Mouse (Mus musculus): Measurements from ENCODE around the gene Cep95.
"Not testable (repeated sequence)": the region's sequence is repeated elsewhere in the genome, so short reads cannot be mapped to it uniquely, and the experiment has no call there.

Cep95 gene

DNA sequence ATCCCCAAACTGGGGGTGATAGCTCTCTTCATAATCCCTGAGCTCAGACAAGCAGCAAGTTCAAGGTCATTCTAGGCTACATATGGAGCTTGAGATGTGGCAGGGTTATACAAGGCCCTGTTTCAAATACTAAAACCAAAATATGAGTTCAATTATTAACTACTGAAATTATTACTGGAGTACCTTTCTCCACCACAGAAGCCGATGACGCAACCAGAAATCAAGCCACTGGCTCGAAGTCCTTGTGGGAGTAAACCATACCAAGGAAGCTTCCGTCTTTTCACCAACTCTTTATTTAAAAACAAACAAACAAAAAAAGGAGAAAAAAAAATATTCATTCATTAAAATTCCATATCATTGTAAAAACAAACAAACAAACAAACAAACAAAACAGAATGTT, 12.1 kb upstream of the Cep95 start:
- DNase-seq (ENCODE audit: low spot score) = no peak

DNA sequence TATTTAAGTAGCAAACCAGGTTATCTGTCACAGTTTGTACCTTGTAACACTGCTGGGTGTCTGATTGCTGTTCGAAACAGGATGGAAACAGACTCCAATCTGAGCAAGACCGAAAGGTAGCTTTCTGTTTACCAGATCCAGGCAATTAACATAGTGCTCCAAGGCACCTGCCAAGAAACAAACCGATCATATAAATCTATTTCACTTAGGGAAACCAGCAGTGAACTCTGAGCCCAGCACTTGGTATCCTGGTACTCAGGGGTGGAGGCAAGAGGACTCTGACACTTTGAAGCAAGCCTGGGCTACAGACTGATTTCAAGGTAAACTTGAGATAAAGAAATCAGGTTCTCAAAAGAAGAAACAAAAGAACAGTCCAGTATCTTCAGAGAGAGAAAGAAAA, 11.7 kb upstream of the Cep95 start:
- no peak for DNase-seq (ENCODE audit: low spot score)

DNA sequence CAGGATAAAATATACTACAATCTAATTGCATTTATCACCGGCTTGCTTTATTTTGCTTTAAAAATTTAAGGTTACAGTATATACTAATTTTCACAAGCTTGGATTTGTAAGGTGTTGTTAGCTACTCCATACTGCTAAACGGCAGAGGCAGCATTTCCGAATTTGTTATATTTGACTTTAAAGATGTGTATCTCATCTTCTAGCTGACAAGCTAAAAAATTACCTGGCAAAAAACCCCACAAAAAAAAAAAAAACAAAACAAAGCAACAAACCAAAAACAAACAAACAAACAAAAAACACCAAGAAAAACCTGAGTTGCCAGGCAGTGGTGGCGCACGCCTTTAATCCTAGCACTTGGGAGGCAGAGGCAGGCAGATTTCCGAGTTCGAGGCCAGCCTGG, 10.9 kb upstream of the Cep95 start:
- DNase-seq (ENCODE audit: low spot score) = no peak

DNA sequence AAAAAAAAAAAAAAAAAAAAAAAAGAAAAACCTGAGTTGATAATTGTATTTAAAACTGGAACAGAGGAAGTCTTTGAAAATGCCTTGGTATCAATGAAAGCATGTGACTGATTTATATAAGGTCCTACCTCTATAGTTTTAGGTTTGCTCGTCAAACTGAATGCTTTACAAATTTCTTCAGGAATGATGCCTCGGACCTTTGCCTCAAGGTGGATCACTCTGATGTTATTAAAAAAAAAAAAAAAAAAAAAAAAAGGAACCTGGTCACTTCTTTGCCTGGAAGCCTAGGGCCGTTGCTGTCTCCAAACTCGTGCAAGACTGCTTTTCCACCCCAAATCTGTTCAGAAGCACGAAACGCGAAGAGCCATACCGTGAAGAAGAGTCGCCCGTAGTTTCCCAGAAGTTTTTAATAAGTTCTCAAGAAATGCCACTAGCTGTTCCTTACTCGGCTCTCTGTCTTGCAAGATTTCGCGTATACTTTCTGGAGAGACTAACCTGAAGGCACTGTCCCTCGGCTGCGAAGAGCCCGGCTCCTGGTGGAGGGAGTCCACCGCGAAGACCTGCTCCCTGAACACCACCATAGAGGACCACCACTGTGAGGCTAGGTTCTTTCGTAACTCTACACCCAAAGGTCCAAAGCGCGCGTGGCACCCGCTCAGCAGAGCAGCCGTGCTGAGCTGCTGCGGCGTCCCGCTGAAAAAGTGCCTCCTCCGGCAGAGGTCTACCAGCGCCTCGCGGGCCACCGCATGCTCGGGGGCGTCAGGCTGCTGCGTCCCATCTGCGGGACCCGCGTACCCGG, 10.3 kb upstream of the Cep95 start:
- no peak for DNase-seq (ENCODE audit: low spot score)

DNA sequence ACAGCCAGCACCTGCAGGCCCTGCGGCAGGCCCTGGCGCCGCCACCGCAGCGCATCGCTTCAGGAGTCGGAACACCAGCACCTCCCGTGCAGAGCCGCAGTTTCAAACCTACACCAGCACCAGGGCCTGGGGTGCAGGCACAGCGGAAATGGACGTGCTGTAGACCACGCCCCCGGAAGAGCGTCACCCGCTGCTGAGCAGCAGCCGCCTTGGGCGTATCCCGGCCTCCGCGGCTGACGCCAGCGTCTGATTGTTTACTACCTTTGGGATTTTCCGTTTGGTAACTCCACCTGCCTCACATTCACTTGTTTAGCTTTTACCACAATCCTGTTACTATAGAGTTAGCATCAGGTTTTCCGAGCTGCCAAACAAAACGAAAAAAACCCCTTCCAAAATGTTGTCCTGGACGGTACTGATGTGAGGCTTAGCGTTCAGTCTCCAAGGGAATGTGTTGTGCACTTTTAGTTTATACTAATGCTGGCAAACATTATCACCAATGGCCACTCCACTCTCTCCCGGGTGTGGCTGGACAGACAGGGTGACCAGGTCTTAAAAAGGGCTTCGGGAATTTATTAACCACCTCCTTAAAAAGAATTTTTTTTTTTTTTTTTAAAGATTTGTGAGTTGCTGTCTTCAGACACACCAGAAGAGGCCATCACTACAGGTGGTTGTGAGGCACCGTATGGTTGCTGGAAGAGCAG, 9.5 kb upstream of the Cep95 start, which contains the start of gene Polg2:
Gene Polg2 (minus strand): TSS at position 150 of the 701 bp plus-strand sequence.
- DNase-seq (ENCODE audit: low spot score) = peak; percentile 99

DNA sequence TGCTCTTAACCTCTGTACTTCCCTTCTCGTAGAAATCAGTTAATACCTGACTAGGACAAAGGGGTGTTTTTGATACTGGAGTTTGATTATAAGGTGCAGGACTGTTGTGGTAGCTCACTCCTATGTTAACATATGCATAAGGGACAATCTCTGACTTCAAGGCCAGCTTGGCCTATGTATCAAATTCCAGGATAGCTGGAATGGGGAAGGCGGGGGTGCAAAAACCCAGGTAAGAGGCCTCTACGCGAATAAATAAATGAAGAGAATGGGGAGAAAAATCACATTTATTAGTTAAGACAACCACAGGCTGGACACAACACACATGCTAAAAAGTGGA, 9.0 kb upstream of the Cep95 start:
- no peak for DNase-seq (ENCODE audit: low spot score)

DNA sequence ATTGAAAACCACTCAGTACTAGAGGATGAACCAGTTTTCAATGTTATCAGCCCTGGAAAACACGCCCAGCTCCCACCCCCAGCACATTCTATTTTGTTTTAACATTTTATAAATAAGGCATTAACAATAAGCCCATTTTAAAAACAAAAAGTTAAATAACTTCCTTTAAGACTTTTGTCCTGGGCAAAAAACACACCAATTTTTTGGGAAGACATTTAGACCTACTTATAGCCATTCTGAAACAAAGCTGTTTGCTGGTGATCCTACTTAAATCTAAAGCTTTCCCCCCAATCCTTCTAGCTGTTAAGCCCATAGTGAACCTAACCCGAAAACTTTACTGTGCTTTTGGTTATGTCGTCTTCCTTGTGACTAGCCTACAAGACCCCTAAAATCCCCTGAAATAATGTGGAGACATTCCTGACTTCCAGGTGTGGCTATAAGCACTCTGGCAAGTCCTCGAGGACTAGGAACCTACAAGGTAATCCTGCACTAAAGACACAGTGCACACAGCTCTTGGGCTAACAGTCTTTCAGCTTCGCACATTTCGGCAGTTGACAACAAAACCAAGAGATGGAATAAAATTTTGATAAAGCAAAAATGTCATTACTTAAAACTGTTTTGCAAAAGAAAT, 8.3 kb upstream of the Cep95 start:
- no peak for DNase-seq (ENCODE audit: low spot score)

DNA sequence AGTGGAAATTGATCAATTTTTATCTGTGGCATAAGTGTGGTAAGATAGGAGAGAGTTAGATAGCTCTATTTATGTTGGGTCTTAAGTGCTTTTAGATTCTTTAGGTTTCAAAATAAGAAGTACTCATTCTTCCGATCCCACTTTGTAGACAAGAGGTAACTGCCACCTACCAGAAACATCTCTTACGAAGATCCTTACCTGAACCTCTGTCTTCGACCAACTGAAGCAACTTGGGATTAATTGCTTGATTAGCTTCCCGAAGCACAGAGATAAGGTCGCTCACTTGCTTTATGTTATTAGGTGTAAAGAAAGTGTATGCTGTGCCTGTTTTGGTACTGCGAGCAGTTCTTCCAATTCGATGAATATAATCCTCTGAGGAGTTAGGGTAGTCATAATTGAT, 6.8 kb upstream of the Cep95 start:
- DNase-seq (ENCODE audit: low spot score) = not testable (repeated sequence)

DNA sequence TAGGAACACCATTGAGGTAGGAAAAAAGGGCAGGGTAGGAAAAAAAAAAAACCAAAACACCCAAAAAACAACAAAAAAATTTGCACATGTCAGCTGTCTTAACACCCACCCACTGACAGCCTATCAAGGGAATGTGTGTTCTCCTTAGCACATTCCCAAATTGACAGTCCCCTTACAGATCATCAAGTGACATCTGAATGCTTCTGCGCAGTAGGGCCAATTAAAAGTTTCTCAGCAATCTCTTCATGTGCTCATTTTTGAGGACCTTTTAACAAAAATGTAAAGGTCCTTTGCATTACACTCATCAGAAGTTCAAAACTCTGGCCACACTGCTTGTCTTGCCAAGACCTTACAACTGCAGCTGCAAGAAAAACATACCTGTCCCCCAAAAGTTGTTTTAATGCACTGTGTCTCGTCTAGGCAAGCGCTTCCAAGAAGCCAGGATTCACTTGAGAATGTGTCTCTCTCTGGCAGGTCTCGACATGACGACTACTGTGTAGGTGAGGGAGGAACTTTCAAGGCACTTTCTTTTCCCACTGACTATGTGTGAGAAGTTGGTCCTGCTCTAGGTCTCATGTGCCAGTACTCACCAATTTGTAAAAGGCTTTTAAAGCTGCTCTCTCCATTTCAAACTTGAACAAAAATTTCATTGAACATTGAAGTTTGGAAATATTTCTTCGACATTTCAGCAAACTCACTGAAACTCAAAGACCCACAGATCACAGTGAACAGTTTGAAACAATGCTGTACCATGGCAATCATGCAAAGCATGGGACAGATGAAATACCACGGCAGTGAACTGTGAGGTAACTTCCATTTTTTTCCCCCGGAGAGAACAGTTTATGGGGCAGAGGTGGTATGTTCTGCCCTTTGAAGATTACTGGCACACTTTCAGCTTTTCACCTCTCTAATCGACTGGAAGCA, 5.9 kb upstream of the Cep95 start:
- no peak for DNase-seq (ENCODE audit: low spot score)

DNA sequence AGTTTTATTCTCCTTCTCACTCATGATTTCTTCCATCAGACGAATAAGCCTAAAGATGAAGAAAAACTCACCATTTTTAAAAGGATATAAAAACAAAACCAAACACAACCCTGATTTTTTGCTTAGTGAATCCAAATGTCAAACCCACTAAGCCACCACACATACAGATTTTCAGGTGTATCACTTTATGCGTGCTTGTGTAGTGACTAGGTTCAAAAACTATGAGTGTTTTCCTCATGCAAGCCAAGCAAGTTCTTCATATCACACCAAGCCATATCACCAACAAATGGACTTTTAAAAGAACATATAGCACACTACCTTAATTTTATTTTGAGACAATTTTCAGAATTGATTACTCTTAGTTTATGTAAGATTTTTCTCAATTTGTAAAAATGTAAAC, 4.6 kb upstream of the Cep95 start:
- DNase-seq (ENCODE audit: low spot score) = no peak

DNA sequence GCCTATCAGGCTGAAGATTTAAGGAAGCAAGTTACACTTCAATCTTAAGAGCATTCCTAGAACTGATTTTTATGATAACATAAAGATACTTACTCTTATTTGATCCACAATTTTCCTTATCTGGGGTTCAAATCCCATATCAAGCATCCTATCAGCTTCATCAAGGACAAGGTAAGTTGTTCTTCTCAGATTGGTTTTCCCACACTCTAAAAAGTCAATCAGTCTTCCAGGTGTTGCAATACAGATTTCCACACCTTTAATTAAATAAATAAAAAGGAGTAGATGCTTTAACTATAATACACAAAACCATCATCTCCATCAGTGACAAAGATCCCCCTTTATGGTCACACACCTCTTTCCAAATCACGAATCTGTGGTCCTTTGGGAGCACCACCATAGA, 4.0 kb upstream of the Cep95 start:
- DNase-seq (ENCODE audit: low spot score) = no peak

DNA sequence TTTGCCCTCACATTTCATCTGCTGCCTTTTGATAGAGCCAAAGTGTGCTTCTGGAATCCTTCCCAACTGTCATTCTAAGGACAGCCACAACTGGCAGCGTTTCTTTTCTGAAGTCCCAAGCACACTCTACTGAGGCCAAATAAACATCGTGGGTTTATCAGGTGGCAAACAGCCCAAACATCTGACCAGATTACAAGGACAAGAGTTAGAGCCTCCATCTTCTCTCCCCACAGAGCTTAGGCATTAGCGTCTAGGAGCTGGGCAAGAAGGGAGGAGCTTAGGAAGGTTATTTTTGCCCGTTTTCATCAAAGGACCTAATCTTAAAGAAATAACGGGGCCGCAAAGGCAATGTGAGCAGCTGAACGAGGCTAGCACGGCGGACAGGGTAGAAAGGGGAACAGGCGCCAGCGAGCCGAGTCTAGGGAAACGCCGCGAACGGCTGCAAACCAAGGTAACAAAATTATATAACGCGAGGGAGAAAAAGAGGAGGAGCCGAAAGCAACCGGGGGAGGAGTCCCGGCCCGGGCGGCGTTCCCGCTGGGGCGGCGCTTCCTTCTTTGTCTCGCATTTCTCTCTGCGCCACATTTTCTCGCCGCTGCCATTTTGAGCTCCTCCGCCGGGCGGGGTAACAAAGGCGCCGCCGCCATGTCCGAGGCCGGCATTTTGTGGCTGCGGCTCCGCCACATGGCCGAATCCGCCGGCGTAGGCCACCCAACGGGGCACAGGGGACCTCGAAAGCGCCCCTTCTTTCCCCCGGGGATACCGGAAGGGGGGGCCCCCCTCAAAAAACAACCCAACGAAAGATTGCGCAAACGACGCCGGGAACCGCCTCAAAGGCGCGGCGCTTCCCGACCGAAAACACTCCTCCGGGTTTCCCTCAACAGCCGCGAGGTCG, 1.7 kb upstream of the Cep95 start:
- peak; percentile 83 for DNase-seq (ENCODE audit: low spot score)

DNA sequence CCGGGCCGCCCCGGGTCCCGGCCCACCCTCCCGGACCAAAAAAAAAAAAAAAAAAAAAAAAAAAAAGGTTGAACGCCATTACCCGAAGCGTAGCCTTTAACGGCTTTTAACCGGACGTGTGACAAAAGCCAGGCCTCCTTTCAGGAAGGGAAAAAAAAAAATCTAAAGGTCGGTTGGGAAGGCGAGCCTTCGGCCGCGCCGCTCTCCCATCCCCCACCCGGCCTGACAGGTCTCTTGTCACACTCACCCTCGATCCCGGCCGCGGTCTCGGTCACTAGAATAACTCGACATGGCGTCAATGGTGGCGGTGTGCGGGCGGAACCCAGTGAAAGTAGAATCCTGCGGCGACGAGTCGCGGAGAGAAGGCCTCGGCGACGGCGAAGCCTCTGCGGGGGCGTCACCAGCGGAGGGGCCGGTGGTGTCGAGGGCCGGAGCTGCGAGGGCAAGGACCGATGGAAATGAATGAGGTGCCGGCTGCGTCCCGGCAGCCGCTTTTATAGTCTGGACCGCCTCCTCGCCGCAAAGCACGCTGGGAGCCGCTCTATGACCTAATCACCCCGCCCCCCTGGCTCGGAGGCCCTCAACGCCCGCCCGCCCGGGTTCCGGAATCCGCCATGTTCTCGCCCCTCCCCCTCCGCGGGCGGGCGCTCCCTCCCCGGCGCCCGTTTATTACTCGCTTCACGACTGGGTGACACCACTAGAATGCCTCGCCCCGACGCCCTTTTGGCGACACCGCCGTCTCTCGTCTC, 852 bp upstream of the Cep95 start:
- peak; percentile 98 for DNase-seq (ENCODE audit: low spot score)

DNA sequence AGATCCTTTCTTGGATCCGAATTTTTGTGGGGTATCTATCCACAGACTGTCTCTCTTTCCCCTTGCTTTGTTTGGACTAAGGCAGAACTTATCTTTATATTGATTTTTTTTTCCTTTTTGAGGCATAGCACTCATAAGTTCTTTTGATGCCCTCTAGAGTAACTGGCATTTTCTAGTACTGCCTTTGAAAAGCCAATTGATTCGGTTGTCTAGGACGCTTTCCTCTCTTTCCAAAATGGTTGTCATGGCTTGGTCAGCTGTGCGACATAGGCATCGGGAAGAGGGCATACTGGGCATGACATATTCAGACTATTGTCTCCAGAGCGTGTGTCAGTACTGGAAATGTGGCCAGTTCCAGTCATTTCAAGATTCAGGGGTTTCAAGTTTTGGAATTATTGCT, 597 bp downstream of the Cep95 start:
- no peak for DNase-seq (ENCODE audit: low spot score)

DNA sequence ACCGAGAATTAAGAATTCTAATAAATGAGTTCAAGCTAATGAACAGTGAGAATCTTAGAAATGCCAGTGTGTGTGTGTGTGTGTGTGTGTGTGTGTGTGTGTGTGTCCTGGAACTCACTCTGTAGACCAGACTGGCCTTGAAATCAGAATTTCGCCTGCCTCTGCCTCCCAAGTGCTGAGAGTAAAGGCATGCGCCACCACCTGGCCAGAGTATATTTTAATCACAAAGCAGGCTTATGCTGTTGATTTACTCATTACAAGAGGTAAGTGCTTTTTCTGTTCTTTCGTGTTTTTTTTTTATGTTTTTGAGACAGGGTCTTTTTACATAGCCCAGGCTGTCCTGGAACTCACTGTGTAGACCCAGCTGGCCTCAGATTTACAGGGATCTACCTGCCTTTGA, 4.8 kb downstream of the Cep95 start:
- no peak for DNase-seq (ENCODE audit: low spot score)

DNA sequence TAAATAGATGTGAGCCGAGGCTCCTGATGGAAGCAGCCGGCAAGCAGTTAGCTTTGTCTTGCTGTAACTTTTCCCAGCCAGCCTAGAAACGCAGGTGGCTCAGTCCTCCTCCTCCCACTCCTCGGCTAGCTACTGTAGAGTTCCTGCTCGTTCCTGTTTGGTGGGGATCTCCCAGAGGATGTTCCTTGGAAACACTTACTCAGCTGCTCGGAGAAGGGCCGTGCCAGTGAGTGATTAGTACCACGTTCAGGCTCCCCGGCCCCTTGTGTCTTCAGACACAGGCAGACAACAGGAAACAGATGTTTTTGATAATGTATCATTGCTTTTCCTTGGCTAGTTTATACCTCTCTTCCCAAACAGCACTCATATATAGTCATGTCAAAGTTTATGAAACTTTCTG, 6.6 kb downstream of the Cep95 start:
- DNase-seq (ENCODE audit: low spot score) = no peak

DNA sequence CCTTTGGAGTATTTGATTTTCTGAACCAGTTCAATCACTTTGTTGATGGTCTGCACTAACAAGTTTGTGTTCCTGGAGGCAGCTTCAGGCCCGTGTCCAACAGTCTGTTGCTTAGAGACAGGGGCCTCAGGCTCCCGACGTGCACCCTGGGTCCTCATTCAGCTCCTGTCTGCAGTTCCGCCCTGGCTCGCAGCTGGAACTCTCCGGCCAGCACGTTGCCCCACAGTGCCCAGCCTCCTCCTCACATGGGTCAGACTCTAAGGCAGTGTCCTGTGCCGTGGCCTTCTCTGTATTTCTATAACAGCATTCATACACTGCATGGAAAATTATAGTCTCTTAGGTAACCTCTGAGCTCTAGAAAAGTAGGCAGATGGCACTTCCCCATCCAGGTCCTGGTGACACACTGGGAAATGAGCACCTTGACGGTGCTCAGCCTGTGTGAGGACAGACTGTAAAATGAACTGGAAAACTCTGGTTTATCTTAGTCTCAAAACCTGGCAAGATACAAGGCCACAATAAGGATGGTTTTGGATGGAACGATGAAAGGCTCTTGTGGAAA, 13.1 kb downstream of the Cep95 start:
- no peak for DNase-seq (ENCODE audit: low spot score)

DNA sequence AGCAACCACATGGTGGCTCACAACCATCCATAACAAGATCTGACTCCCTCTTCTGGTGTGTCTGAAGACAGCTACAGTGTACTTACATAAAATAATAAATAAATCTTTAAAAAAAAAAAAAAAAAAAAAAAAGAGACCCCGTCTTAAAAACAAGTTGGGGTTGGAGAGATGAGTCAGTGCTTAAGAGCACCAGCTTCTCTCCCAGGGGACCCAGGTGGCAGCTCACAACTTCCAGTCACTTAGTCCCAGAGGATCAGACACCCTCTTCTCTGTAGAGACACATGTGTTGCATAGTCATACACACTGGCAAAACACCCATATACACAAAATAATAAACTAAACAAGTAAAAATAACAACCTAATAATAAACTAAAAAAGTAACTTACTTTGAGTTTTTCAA, 18.4 kb downstream of the Cep95 start:
- DNase-seq (ENCODE audit: low spot score) = not testable (repeated sequence)

DNA sequence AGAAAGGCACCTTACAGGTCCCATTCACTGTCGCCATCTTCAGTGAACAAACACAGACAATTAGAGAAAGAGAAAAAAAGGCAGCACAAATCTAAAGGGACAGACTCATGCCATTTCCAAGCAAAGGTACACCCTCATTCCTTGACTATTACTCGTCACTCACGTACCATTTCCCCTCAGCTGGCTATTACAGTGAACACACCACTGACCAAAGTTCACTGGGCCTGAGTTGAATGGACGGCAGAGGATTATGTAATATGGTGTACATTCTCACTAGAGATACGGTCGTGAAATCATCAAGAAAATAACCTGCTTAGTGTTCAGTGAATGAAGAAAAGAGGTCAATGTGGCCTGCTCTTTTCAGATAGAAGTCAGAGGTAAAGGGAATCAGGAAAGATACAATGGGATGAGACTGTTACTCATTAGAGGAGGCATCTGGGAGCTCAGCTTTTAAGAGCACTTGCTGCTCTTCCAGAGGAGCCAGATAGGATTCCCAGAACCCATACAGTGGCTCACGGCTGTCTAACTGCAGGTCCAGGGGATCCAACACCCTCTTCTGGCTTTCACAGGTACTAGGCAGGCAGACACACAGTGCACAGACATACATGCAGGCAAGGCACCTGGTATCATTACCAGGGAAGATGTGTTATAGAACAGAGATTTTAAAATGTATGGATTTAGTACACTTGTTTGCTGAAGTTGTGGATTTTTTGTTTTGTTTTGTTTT, 23.5 kb downstream of the Cep95 start:
- no peak for DNase-seq (ENCODE audit: low spot score)
